Mouse (Mus musculus) Patski (cell line): ENCODE data around the gene Ubash3a. TPM values are rescaled to one million over a fixed set of nuclear protein-coding genes. Genes with fewer than 3 reads are reported as not detected.

ENCODE experiments used
- ATAC-seq: fragments of 100-300 bp; one replicate; pipeline ENCODE4 v1.8.0; 2021
- CTCF ChIA-PET: fragments of 350-600 bp; sonication (Branson Sonifier 250); formaldehyde crosslinking; loops from one replicate; lab custom pipeline; 2022; ENCODE audit warnings: inconsistent platforms; lab: Charles Lee
- POLR2A ChIA-PET: fragments of 350-600 bp; sonication (Branson Sonifier 250); formaldehyde crosslinking; loops from one replicate; lab custom pipeline; 2022; ENCODE audit warnings: antibody characterized with exemption, inconsistent platforms; lab: Charles Lee
- DNase-seq: peaks from one replicate; pipeline ENCODE4 v3.0.0-alpha.2; 2011; ENCODE audit warnings: low read depth, low spot score
- H3K27me3 ChIP-seq: fragments of 371-371 bp; one replicate; pipeline ENCODE4 v1.5.1; 2021
- CTCF ChIP-seq: fragments of 100-300 bp; IDR thresholded peaks from one replicate; pipeline ENCODE4 v1.5.1; 2021
- in situ Hi-C: fragments of 300-500 bp; cut with MboI; formaldehyde crosslinking; loops from 3 replicates; pipeline ENCODE4 v1.11.1; 2018; ENCODE audit warnings: low pct_unique_long_range_greater_than_20kb, mixed read lengths
- polyA plus RNA-seq: library from polyadenylated mRNA; unstranded; gene quantifications from one replicate; pipeline ENCODE4 v1.2.3, GENCODE M21; 2021

The Ubash3a gene
- polyA plus RNA-seq, 1 experiment from 2014 or later: 0.01 TPM

DNA sequence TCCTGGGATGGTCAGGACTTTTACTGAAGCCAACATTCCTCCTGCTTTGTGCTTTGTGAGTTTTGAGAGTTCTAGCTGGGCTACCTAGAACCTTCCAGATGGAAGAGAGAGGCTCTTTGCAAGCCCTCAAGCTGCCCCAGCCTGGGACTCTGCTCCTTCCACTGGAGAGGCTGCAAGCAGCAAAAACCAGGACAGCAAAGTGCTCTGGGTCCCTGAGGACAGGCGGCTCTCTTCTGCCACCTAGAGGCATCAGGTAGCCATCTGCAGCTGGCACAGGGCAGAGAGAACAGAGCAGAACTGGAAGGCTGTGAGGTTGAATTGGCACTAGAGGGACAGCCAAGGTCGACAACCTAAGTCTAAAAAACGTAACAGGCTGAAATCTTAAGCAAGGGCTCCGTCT, 20.3 kb upstream of the Ubash3a start:
- DNase-seq (no peak), ATAC-seq (no peak)
- TF ChIP-seq CTCF: peak; percentile 81
- ChIA-PET POLR2A (no interaction called here), CTCF (no interaction called here)
- peaks cover 8% of the 10 kb centered on the region for H3K27me3 ChIP-seq
- in situ Hi-C loops: no loop called here

DNA sequence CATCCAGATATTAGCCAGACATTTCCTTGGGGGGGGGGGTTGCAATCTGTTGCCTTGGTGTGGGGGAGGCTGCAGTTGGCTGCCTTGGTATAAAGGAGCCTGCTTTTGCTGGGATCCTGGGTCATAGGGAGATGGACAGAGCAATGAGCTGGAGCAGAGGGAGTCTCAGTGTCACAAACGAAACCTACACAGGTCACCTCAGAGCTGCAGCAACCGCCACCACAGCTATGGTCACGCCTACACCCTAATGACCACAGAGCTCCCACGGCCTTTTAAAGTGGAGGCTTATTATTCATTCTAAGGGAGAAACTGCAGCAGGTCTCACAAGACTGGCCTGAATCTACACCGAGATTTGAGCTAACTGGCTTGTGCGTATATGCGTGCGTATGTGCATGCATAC, 15.8 kb upstream of the Ubash3a start:
- no peak for ATAC-seq
- no peak for DNase-seq
- in situ Hi-C loops: no loop called here
- TF ChIP-seq CTCF: no peak
- ChIA-PET POLR2A (no interaction called here), CTCF (interaction anchor here (0.6 to 1.5 kb wide), 2 partner anchors 74 to 1557 kb away, joined by 3 read pairs; no protein-coding TSS in a partner anchor)
- peaks cover 17% of the 10 kb centered on the region for H3K27me3 ChIP-seq

DNA sequence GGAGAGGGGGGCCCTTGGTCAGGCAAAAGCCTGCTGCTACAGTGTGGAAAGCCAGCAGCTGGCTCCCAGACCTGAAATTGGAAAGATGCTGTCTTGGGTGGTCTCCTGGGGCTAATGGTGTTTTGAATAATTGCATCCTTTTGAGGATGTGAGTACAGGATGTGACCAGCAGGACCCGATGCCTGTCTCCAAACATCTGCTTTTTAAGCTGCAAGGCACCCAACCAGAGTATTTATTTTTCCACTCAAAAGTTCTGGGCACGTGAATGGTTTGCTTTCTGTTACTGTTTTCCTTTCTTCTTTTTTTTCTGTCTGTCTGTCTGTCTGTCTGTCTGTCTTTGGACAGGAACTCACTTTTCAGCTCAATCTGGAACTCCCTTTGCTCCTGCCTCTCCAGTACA, 15.0 kb upstream of the Ubash3a start:
- peaks cover 16% of the 10 kb centered on the region for H3K27me3 ChIP-seq
- no peak for TF ChIP-seq CTCF
- ATAC-seq: no peak
- POLR2A ChIA-PET: no interaction called here
- DNase-seq: no peak
- CTCF ChIA-PET: no interaction called here
- in situ Hi-C loops: no loop called here

DNA sequence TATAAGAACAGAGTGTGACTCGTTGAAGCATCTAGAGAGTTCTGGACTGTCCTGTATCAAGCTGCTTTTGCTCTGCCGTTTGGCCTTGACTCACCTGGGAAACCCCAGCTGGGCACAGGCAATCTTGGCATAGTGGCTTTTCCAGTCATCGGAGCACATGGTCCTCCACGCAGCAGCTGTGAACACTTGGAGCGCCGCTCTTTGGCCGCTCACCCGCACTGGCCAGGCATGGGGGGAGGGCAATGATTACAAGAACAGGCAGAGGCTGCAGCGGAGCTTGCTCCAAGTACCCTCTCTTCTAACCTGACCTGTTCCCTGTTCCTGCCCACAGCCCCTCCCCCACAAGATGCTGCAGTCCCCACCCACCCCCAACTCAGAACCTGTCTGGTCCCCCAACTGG, 14.3 kb upstream of the Ubash3a start:
- H3K27me3 ChIP-seq: peaks cover 16% of the 10 kb centered on the region
- ATAC-seq (no peak), DNase-seq (no peak)
- CTCF ChIA-PET: no interaction called here
- POLR2A ChIA-PET: no interaction called here
- in situ Hi-C loops: no loop called here
- no peak for TF ChIP-seq CTCF

DNA sequence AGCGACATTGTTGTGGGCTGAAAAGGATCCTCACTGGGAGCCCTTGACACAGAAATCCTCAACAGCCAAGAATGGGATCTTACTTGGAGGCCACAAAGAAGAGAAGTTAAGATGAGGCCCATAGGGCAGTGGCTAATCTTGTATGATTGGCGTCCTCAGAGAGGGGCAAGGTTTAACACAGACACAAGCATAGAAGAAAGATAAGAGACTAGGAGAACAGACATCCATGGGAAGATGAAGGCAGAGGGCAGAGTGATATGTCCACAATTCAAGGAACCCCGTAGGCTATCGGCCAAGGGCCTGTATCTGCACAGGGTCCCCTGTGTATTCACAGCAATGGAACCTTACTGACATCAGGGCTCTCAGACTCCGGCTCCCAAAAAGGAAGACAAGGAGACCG, 12.5 kb upstream of the Ubash3a start:
- DNase-seq (no peak), ATAC-seq (no peak)
- H3K27me3 ChIP-seq: peaks cover 11% of the 10 kb centered on the region
- CTCF ChIA-PET: no interaction called here
- no peak for TF ChIP-seq CTCF
- POLR2A ChIA-PET: no interaction called here
- in situ Hi-C loops: no loop called here

DNA sequence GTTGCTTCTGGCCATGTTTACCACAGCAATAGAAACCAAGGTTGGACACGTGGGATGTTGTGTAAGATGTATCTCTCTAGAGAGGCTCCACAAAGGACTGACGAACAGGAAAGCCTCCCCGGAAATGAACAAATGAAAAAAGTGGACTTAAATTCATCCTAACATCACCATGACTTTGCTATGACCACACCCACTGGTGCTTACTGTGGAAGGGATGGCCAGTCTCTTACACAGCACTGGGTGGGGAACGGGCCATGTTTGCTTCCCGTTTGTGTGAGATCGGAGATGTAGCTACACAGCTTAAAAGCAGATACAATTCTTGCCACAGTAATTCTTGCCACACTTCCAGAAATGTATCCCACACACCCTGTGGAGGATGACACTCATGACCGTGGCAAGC, 11.4 kb upstream of the Ubash3a start:
- TF ChIP-seq CTCF: no peak
- ChIA-PET CTCF (no interaction called here), POLR2A (no interaction called here)
- DNase-seq: no peak
- in situ Hi-C loops: no loop called here
- peaks cover 11% of the 10 kb centered on the region for H3K27me3 ChIP-seq
- no peak for ATAC-seq

DNA sequence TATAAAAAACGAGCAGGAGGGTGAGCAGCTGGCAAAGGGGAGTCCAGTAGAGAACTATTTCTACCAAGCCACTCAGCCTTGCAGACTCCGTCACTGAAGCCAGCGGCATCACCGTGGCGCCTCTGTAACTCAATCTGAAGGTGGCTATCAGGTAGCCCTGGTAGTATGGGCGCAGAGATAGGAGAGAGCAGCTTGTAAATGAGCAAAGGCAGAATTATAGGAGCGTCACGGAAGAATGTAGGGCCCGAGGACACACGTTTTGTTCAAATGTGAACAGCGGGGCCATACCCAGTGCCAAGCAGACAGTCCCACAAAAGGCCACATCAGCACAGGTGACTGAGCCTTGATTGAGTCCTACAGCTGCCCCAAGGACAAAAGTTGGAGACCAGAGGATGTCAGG, 8.8 kb upstream of the Ubash3a start, which contains the start of gene Tmprss3:
Gene Tmprss3 (minus strand): TSS at position 101 of the 400 bp plus-strand sequence.
- DNase-seq (no peak), ATAC-seq (no peak)
- ChIA-PET POLR2A (no interaction called here), CTCF (no interaction called here)
- in situ Hi-C loops: no loop called here
- H3K27me3 ChIP-seq: peaks cover 6% of the 10 kb centered on the region
- no peak for TF ChIP-seq CTCF

DNA sequence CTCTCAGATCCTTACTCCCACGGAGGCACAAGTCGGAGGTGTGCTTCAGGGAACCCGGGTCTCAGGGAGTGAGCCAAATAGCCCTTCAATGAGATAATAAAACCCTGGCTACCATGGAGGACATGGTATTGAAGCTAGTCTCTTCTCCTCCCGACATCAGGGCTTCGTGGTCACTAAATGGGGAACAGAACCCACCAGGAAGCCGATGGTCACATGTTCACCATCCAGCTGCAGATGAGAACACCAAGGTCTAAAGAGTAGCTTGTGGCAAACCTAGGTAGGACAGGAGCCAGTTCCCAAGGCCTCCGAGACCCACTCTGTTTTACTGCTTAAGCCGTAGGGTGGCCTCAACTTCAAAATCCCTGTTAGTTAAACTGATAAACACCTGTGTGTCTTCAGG, 981 bp downstream of the Ubash3a start:
- POLR2A ChIA-PET: no interaction called here
- ATAC-seq (no peak), DNase-seq (no peak)
- in situ Hi-C loops: no loop called here
- CTCF ChIA-PET: no interaction called here
- no peak for TF ChIP-seq CTCF
- H3K27me3 ChIP-seq: peaks cover 23% of the 10 kb centered on the region

DNA sequence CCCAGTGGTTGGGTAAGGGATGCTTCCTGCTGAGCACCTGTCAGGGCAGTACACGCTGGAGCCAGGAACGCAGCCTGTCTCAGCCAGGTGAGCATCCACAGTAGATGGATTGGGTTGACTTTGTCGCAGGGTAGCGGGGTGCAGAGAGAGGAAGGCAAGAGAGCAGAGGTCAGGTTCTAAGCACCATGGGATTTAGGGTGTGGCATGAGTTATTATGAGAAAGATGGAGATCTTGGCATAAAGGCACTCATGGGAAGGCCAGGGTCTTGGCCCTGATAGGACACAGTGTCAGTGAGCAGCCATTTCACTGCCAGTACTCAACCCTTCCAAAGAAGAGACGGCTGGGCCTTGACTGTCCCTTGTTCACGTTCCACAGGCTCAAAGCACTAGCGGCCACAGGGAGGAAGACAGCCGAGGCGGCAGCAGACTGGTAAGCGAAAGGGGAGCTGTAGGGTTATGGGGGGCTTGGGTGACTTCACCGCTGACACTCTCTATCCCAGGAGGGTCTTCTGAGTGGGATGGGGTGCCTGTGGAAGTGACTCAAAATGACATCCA, 1.8 kb downstream of the Ubash3a start:
- CTCF ChIA-PET: no interaction called here

DNA sequence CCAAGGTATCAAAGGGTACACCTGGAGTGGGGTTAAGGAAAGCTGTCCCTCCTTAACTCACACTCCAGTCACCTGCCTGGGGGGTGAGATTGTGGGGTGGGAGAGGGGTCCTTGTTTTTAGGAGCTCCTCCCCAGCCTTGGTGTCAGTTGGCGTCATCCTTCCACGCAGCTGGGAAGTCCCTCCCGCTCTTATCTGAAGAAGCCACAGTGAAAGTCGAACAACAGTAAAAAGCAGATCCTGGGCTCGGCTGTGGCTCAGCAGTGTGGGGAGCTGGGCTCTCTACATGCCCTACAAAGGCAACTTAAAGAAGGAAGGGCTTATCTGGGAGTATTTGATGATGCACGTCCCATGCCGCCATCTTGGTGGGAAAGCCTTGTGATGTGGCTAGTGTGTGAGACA, 2.6 kb downstream of the Ubash3a start:
- H3K27me3 ChIP-seq: peaks cover 24% of the 10 kb centered on the region
- POLR2A ChIA-PET: interaction anchor here (0.7 kb wide), 1 partner anchor 16 kb away, joined by 3 read pairs; no protein-coding TSS in a partner anchor
- CTCF ChIA-PET: no interaction called here
- in situ Hi-C loops: no loop called here
- no peak for TF ChIP-seq CTCF
- no peak for DNase-seq
- ATAC-seq: no peak

More for the DNA sequence above, 1.8 kb downstream of the Ubash3a start:
- DNase-seq (no peak), ATAC-seq (no peak)
- TF ChIP-seq CTCF: no peak
- POLR2A ChIA-PET: no interaction called here
- peaks cover 23% of the 10 kb centered on the region for H3K27me3 ChIP-seq
- in situ Hi-C loops: no loop called here

DNA sequence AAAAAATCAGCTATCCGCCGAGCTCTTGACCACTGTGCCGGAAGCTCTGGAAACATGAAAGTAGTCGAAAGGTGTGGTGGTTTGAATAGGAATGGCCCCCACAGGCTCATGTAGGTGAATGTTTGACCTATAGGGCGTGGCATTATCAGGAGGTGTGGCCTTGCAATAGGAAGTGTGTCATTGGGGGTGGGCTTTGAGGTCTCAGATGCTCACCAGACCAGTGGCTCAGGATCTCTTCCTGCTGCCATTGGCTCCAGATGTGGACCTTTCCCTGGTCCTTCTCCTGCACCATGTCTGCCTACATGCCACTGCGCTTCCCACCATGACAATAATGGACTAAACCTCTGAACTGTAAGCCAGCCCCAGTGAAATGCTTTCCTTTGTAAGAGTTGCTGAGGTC, 4.2 kb downstream of the Ubash3a start:
- in situ Hi-C loops: no loop called here
- ChIA-PET CTCF (no interaction called here), POLR2A (no interaction called here)
- DNase-seq: no peak
- ATAC-seq: no peak
- TF ChIP-seq CTCF: no peak
- H3K27me3 ChIP-seq: peaks cover 24% of the 10 kb centered on the region
